Comparison of ENCODE assay signal across 28 mouse cellular contexts in the genomic region with DNA sequence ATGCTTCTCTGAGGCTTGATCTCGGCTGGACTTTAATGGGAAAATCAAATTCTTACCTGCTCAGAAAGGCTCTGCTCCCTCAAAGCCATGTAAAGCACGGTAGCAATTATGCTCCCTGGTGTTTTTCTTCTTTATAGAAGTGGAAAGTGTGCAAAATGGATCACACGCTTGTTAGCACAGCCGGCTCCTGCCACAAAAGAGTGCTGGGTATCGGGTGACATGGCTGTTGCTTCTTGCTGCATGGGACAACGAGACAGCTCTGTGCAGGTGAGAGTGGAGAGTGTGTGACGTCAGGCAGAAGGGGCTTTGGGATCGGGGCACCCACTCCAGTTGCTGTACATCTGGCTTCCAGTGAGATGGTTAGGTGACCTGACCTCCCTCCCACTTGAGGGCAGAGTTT.
DNase-seq lines count a peak whose midpoint lies in the region; ATAC-seq lines count a peak whose summit lies in the region.
"Had no signal": no experiment of that assay in that cellular context is flagged by ENCODE, and none has a peak within 500 bp of the region (broad histone marks: within the 10 kb centered on the region; RNA-seq: fewer than 3 reads in every experiment).

No protein-coding gene starts in this region.

- WGBS in midbrain, embryonic 12.5 days = 37% methylated on average over 8 of the region's 8 CpGs
- WGBS in midbrain, embryonic 16.5 days = 31% methylated on average over 8 of the region's 8 CpGs
- WGBS in embryonic facial prominence, embryonic 11.5 days = 28% methylated on average over 8 of the region's 8 CpGs
- 16% methylated on average over 8 of the region's 8 CpGs for WGBS in limb, embryonic 13.5 days

- no peak overlapping the region for H3K9ac ChIP-seq in midbrain, embryonic 12.5 days (replicated peaks)
- H3K9ac ChIP-seq in midbrain, embryonic 16.5 days (ENCODE audit: low read depth, low read length) = no peak overlapping the region
- no peak overlapping the region for H3K9ac ChIP-seq in embryonic facial prominence, embryonic 11.5 days (replicated peaks; ENCODE audit: low read length)
- H3K9ac ChIP-seq in limb, embryonic 13.5 days = no peak overlapping the region
- H3K9ac ChIP-seq: embryonic facial prominence, embryonic 15.5 days; heart, embryonic 13.5 days; hindbrain, embryonic 15.5 days; kidney, embryonic 15.5 days; lung, embryonic 15.5 days had no signal

- no peak overlapping the region for H3K4me2 ChIP-seq in midbrain, embryonic 12.5 days (replicated peaks)
- H3K4me2 ChIP-seq in midbrain, embryonic 16.5 days (ENCODE audit: low read length) = no peak overlapping the region
- no peak overlapping the region for H3K4me2 ChIP-seq in embryonic facial prominence, embryonic 11.5 days (ENCODE audit: low read depth, low read length)
- no peak overlapping the region for H3K4me2 ChIP-seq in limb, embryonic 13.5 days (replicated peaks)
- H3K4me2 ChIP-seq: embryonic facial prominence, embryonic 15.5 days; heart, embryonic 13.5 days; hindbrain, embryonic 15.5 days; kidney, embryonic 15.5 days; liver, embryonic 11.5 days; lung, embryonic 15.5 days had no signal

- H3K36me3 ChIP-seq in midbrain, embryonic 12.5 days = no peaks in the 10 kb centered on the region
- H3K36me3 ChIP-seq in midbrain, embryonic 16.5 days (ENCODE audit: control insufficient read depth, insufficient read depth, low read length) = no peaks in the 10 kb centered on the region
- no peaks in the 10 kb centered on the region for H3K36me3 ChIP-seq in embryonic facial prominence, embryonic 11.5 days (replicated peaks; ENCODE audit: control insufficient read depth, insufficient read depth, low read depth, low read length)
- H3K36me3 ChIP-seq in limb, embryonic 13.5 days = no peaks in the 10 kb centered on the region
- H3K36me3 ChIP-seq: embryonic facial prominence, embryonic 15.5 days; G1E; heart, embryonic 13.5 days; hindbrain, embryonic 15.5 days; kidney, embryonic 15.5 days; lung, embryonic 15.5 days had no signal

- peaks cover 6% of the 10 kb centered on the region; the same call in 1 of the 2 replicates for H3K9me3 ChIP-seq in midbrain, embryonic 12.5 days
- H3K9me3 ChIP-seq in midbrain, embryonic 16.5 days (replicated peaks; ENCODE audit: control insufficient read depth, low read length, poor library complexity, severe bottlenecking) = no peaks in the 10 kb centered on the region
- no peaks in the 10 kb centered on the region for H3K9me3 ChIP-seq in embryonic facial prominence, embryonic 11.5 days (replicated peaks; ENCODE audit: control insufficient read depth, low read length)
- peaks cover 10% of the 10 kb centered on the region; the same call in 1 of the 2 replicates for H3K9me3 ChIP-seq in limb, embryonic 13.5 days
- H3K9me3 ChIP-seq: embryonic facial prominence, embryonic 15.5 days; G1E; heart, embryonic 13.5 days; hindbrain, embryonic 15.5 days; kidney, embryonic 15.5 days; lung, embryonic 15.5 days had no signal

- peak; percentile 40 for DNase-seq in embryo, embryonic 10.5 days (ENCODE audit: low spot score)
- DNase-seq in embryo, embryonic 10 days (ENCODE audit: low spot score) = no peak
- peak; percentile 70 for DNase-seq in embryonic facial prominence, embryonic 11.5 days (ENCODE audit: low spot score)
- no peak for DNase-seq in left cerebral cortex, postnatal 36 days (ENCODE audit: low spot score in 2 of 2)
- no peak for DNase-seq in gastrocnemius, postnatal 4 days (ENCODE audit: low spot score in 2 of 2)
- DNase-seq: adrenal gland, adult 8-10 months; cerebellum, adult 2 months; cerebellum, postnatal 14 days; heart, postnatal 10 days; kidney, adult 18-20 months; kidney, postnatal 25 days; left cerebral cortex, postnatal 4 days; lung, postnatal 36 days; spleen, adult 18-20 months; thymus, adult 18-20 months; thymus, postnatal 36 days had no signal

- peaks cover 16% of the 10 kb centered on the region for H3K4me1 ChIP-seq in midbrain, embryonic 12.5 days
- peaks cover 9% of the 10 kb centered on the region; the same call in 1 of the 2 replicates for H3K4me1 ChIP-seq in midbrain, embryonic 16.5 days (ENCODE audit: control insufficient read depth, insufficient read depth, low read length)
- H3K4me1 ChIP-seq in embryonic facial prominence, embryonic 11.5 days (ENCODE audit: control insufficient read depth, insufficient read depth, low read length) = no peaks in the 10 kb centered on the region
- H3K4me1 ChIP-seq in limb, embryonic 13.5 days = peaks cover 55% of the 10 kb centered on the region
- H3K4me1 ChIP-seq: heart, embryonic 13.5 days; lung, embryonic 15.5 days had no signal

- no peak overlapping the region for H3K4me3 ChIP-seq in midbrain, embryonic 12.5 days
- no peak overlapping the region for H3K4me3 ChIP-seq in midbrain, embryonic 16.5 days (ENCODE audit: low read depth, low read length)
- no peak overlapping the region for H3K4me3 ChIP-seq in embryonic facial prominence, embryonic 11.5 days (ENCODE audit: low read depth, low read length)
- H3K4me3 ChIP-seq in limb, embryonic 13.5 days = no peak overlapping the region
- H3K4me3 ChIP-seq: embryonic facial prominence, embryonic 15.5 days; heart, embryonic 13.5 days; hindbrain, embryonic 15.5 days; kidney, embryonic 15.5 days; layer of hippocampus, adult 2 months; lung, embryonic 15.5 days had no signal

- peaks cover 79% of the 10 kb centered on the region for H3K27me3 ChIP-seq in midbrain, embryonic 12.5 days
- H3K27me3 ChIP-seq in midbrain, embryonic 16.5 days (ENCODE audit: control insufficient read depth, insufficient read depth, low read depth, low read length) = no peaks in the 10 kb centered on the region; the same call in 1 of the 2 replicates
- no peaks in the 10 kb centered on the region for H3K27me3 ChIP-seq in embryonic facial prominence, embryonic 11.5 days (ENCODE audit: control insufficient read depth, insufficient read depth, low read length)
- H3K27me3 ChIP-seq in limb, embryonic 13.5 days = peaks cover 16% of the 10 kb centered on the region
- H3K27me3 ChIP-seq: embryonic facial prominence, embryonic 15.5 days; lung, embryonic 15.5 days had no signal

- 0 out of 2 replicates have a peak, but pooled peaks have one; percentile 38 for ATAC-seq in midbrain, embryonic 12.5 days (ENCODE audit: low FRiP score, low read depth)
- ATAC-seq in midbrain, embryonic 16.5 days = no peak
- no peak for ATAC-seq in embryonic facial prominence, embryonic 11.5 days (replicated peaks; ENCODE audit: insufficient number of reproducible peaks, low FRiP score, low TSS enrichment, low read depth)
- no peak for ATAC-seq in limb, embryonic 13.5 days (ENCODE audit: low FRiP score, low read depth)
- ATAC-seq: forebrain, embryonic 14.5 days had no signal

- intact Hi-C loops in left cerebral cortex, postnatal 36 days (cut with DNase I) = no loop called here

- no peak overlapping the region for H3K27ac ChIP-seq in midbrain, embryonic 12.5 days (replicated peaks)
- H3K27ac ChIP-seq in midbrain, embryonic 16.5 days (ENCODE audit: low read length) = no peak overlapping the region
- H3K27ac ChIP-seq in embryonic facial prominence, embryonic 11.5 days (replicated peaks; ENCODE audit: low read depth, low read length) = no peak overlapping the region
- H3K27ac ChIP-seq in limb, embryonic 13.5 days = peak overlapping the region; percentile 44; the same call in 1 of the 2 replicates
- H3K27ac ChIP-seq: embryonic facial prominence, embryonic 15.5 days; heart, embryonic 13.5 days; hindbrain, embryonic 15.5 days; kidney, embryonic 15.5 days; layer of hippocampus, adult 2 months; lung, embryonic 15.5 days had no signal

Comparison
In these comparisons a context has a peak if more than half of its experiments do, and no peak if none do; other contexts are left out.
1. DNase-seq: peak in embryo, embryonic 10.5 days (single experiment) and embryonic facial prominence, embryonic 11.5 days (single experiment); none in embryo, embryonic 10 days (single experiment), left cerebral cortex, postnatal 36 days (0 of 2) and gastrocnemius, postnatal 4 days (0 of 2).